Mouse (Mus musculus) right cerebral cortex, postnatal 4 days (tissue): Measurements from ENCODE around the gene Taok3.

Experiments
- DNase-seq: peaks from one replicate; pipeline ENCODE4 v3.0.0-alpha.2; 2022

Gene Taok3

GRCm38 (mm10) chr5:117147187-117148095, 27.5 kb downstream of the Taok3 start:
- DNase-seq: no peak

- no peak for DNase-seq
These were observed 29.4 kb downstream of the Taok3 start for GRCm38 (mm10) chr5:117149054-117149942.

GRCm38 (mm10) chr5:117150068-117150467, 30.1 kb downstream of the Taok3 start:
- no peak for DNase-seq

- DNase-seq: no peak
These were observed 33.0 kb downstream of the Taok3 start for GRCm38 (mm10) chr5:117152944-117153343.

DNA sequence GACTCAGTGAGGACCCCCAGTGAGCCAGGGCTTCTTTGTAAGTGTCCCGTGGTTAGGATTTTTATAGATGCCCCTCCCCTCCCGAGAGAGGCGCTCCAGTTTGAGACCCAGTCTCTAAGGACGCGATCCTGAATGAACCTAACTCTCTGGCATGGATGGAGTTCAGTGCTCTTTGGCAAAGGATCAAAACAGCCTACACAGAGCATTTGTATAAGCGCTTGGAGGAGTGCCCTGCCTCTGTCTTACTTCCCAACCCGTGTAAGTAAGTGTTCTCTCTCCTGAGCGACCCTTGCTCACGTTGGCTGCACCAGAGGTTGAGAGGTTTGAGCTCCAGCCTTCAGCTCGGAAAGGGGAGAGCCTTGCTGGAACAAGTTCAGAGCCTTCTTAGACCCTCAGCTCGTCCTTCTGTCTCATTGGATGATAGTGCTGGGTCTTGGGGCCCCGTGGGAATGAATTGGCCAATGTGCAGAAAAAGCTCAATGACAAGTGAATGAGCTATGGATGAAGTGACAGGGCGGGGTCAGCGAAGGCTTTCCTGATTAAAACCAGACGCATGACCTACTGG, 33.7 kb downstream of the Taok3 start:
- no peak for DNase-seq

DNA sequence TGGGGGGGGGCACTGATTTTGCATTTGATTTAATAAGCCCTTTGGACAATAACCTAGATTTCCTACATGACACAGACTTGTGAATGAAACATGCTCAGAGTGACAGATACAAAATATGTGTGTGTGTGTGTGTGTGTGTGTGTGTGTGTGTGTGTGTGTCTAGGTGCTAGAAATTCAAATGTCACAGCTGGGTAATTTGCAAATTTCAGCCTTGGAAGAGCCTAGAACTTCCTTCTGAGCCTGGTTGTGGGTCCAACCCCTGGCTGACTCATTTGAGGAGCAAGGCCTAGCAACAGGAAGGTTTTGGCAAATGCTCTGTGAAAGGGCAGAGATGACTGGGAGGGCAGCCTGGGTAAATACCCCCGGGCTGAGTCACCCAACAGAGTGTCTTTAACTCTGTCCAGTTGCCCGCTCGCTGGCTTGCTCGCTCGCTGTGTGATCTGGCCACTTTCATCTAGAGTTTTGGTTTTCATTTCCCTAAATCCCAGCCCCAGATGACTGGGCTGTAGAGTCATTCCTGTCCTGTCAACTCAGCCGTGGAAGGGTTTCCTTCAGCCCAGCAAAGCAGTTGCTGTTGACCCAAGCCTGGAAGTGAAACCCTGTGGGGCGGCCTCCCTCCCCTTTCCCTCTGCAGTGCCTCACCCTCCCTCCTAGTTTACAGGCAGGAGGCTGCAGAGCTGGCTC, 38.5 kb downstream of the Taok3 start:
- DNase-seq: no peak

DNA sequence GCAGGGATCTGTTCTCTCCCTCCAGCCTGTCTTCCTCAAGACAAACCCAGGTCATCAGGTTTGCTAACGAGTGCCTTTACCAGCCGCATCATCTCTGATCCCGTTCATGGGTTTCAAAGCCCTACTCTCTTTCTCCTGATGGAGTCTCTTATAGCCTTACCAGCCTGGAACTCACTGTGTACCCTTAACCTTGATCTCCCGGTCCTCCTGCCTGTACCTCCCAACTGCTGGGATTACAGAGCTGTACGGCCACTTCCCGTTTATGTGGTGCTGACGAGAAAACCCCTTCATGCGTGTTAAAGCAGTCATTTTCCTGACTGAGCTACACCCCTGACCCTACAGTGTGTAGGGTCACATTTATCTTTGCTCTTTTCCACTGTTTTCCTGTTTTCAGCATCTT, 39.4 kb downstream of the Taok3 start:
- DNase-seq: no peak

DNA sequence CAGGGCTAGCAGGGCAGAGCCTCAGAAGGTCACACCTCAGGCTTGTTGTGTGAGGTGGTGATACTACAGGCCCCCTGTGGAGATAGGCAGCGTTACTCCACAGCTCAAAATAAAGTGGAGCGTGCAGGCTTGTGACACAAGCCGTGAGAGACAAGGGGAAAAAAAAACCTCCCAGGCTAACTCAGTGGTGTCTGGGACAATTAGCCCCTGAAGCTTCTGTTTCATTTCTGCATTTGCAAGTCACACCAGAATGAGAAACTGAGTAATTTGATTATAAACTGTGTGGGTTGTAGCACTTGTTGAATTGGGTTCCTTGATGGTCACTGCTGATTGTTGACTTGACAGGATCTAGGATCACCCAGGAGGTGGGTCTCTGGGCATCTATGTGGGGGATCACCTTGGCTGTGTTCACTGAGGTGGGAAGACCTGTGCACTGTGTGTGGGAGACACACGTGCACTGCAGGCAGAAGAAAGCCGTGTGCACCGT, 39.9 kb downstream of the Taok3 start:
- no peak for DNase-seq

- no peak for DNase-seq
These were observed 40.6 kb downstream of the Taok3 start for GRCm38 (mm10) chr5:117160499-117160898.

DNA sequence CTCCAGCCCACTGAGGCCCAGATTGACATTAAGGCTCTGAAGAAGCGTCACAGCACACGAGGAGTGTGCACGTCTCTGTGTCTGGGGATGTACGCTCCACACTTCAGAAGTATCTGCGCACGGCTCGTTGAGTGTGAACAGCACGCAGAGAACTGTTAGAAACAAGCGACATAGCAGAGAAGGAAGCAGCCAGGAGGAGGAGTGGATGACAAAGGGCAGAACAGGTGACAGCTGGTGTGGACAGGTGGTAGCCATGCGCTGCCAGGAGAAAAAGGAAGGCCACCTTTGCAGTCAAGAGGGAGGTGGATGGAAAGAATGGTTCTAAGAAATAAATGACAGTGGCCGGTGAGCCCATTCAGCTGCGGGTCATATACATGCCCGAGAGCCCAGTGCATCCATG, 43.9 kb downstream of the Taok3 start:
- DNase-seq: no peak

DNA sequence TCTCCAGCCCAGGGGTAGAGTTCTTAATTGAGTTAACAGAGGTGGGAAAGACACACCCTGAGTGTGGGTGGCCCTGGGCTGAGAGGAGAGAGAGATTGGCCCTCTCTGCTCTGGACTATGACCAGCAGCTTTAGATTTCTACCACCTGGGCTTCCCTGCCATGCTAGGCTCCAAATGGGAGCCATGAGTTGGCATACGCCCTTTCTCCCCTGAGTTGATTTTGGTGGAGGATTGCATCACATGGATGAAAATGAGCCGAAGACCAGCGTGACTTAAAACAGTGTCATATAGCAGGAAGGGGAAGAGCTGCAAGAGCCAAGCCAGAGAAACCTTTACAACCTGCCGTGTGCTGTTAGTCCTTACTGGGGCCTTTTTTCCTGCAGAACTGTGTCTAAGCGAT, 44.6 kb downstream of the Taok3 start:
- no peak for DNase-seq

GRCm38 (mm10) chr5:117164923-117165322, 45.0 kb downstream of the Taok3 start:
- DNase-seq: no peak

DNA sequence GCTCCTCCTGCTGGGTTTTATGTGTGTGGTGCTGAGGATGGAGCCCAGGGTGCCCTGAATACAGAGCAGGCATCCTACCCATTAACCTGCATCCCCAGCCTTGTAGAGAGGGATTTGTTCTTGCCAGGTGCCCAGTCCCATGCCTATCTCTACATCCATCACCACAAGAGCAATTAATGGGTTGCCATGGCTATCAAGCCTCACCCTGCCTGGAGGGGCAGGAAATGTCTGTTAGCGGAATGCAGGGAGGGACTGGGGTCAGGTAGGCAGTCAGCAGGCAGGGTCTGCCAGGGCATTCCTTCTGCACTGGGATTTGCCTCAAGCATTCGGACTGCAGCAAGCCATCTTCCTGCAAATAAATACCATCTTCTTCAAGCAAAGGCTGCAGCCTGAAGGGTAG, 46.0 kb downstream of the Taok3 start:
- DNase-seq: no peak

- no peak for DNase-seq
These were observed 47.0 kb downstream of the Taok3 start for GRCm38 (mm10) chr5:117166811-117167365.

DNA sequence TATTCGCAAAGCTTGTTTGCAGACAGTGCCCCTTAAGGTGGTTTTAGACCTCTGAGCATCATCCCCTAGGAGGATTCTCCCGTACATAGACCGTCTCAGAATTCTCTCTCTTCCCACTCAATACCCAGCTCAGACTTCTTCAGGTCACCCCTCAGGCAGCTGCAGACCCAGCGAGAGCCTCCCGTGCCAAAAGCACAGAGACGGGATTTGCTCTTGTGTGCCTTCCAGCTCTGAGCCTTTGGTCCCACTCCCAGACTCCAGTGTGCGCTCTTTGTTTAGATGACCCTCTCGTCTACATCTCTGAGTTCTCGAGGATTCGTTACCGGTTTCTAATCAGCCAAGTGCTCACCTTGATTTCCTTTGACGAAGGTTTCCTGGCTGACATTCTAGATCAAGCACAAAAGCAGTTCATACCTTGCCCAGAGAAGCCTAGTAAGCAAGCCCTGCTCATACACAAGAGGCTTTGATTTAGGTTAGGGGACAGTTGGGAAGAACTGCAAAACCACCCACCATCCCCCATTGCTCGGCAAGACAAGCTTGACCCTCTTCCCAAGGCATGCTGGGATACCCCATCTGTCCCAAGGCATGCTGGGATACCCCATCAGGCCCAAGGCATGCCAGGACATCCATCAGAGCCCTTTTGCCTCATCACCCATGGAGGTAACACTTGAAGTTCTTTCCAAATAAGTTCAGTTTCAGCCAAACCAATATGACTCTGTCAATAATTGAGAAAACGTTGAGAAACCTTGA, 48.6 kb downstream of the Taok3 start:
- no peak for DNase-seq

GRCm38 (mm10) chr5:117174057-117174456, 54.1 kb downstream of the Taok3 start:
- no peak for DNase-seq

- DNase-seq: no peak
These were observed 56.0 kb downstream of the Taok3 start for GRCm38 (mm10) chr5:117175896-117176295.

GRCm38 (mm10) chr5:117178079-117178478, 58.1 kb downstream of the Taok3 start:
- no peak for DNase-seq

DNA sequence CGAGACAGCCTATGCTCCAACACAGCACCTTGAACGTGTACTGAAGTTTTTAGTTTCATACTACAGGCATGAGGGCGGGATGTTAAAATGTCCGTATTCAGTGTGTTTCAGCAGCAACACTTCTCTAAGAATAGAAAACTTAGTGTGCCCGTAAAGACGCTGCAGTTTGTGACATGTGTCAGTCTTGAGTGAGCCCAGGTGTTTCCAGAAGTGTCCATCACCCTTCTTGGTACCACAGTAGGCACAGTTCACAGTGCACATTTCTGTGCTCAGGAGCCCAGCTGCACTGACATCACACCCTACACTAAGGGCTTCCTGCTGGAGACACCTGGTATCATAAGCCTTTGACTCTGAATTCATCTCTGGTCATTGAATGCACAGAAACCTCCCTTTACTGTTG, 58.6 kb downstream of the Taok3 start:
- DNase-seq: no peak

DNA sequence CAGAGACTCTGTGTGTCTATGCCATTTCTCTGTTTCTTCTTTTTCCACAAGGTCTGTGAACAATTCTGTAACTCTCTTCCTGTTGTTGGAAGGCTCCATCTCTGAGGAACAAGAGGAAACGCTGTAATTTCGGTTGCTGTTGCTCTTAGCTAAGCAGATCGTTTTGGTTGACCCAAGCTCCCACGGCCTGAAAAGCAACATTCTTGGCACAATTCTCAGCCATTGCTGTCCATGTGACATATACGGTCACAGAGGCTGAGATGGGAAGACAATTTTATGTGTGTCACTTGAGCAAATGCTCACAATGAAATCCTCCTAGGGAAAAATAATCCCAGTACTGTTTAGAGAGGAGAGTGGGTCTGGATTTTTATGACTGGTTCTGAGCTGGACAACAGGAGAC, 62.0 kb downstream of the Taok3 start:
- DNase-seq: no peak

GRCm38 (mm10) chr5:117182411-117182810, 62.5 kb downstream of the Taok3 start:
- no peak for DNase-seq

- no peak for DNase-seq
These were observed 64.9 kb downstream of the Taok3 start for GRCm38 (mm10) chr5:117184832-117185231.
